Mouse (Mus musculus) liver, adult 2 months (tissue): ENCODE data around the gene Tent4b.

Experiments used
- CTCF ChIP-seq: fragments of 200-500 bp; IDR thresholded peaks from 2 replicates; pipeline ENCODE4 v1.5.1; 2011; ENCODE audit warnings: low read depth, low read length, control low read depth
- POLR2A ChIP-seq: fragments of 200-500 bp; IDR thresholded peaks from 2 replicates; pipeline ENCODE4 v1.6.1; 2011; ENCODE audit warnings: low read length, control low read depth; ENCODE audit not compliant: insufficient read depth; ENCODE audit errors: extremely low read depth

DNA sequence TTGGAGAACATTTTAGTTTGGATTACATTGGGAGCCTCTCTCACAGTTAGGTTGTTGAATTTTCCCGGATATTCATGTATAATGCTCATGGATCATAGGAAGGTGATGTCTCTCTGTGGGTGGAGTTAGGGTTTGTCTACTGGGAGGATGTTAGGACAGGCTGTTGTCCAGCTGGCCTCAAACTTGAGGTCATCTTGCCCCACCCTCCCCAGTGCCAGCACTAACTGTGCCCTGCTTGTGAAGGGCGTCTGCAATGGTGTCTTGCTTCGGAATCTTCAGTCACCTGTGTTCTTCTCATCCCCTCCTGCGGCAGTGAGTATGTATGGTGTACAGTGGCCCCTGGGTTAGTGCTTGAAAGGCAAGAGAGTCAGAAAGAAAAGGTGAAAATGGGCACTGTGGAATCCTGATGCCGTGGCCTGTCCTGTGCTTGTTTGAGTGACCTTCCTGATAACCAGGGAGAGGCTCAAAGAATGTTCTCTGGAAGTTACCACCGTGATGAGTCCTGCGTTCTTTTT, 61.5 kb downstream of the Tent4b start:
- no peak for TF ChIP-seq CTCF
- no peak for TF ChIP-seq POLR2A
